Mouse (Mus musculus) embryonic facial prominence, embryonic 15.5 days (tissue): ENCODE data around the gene Rbp2. TPM values are rescaled to one million over a fixed set of nuclear protein-coding genes. Genes with fewer than 3 reads are reported as not detected.

Source experiments
- polyA plus RNA-seq: library from polyadenylated mRNA; unstranded; fragments of >200 nt; fragmentation: Nextera tagmentation; extraction: Ambion mirVana; gene quantifications from 2 replicates; pipeline ENCODE4 v1.2.1, GENCODE M21; 2015

Rbp2 gene
- polyA plus RNA-seq, 1 experiment from 2014 or later, result 21.4 TPM

Other genes with a start within 250 kb of the Rbp2 start
- gene Nmnat3, start 198.7 kb upstream of the Rbp2 start, polyA plus RNA-seq, result 6.5 and 7.9 TPM in 2 replicates
- gene Rbp1, start 63.2 kb upstream of the Rbp2 start, polyA plus RNA-seq, result 34.1 and 44.5 TPM in 2 replicates
- 181 and 182 TPM in 2 replicates for gene Copb2, start 77.6 kb downstream of the Rbp2 start, polyA plus RNA-seq
- 47.5 and 49.3 TPM in 2 replicates for gene Mrps22, start 115.5 kb downstream of the Rbp2 start, polyA plus RNA-seq